Mouse (Mus musculus) olfactory bulb, adult 2 months (tissue): ENCODE results near the gene Tmem214.

Experiments used
- CTCF ChIP-seq: fragments of 200-500 bp; IDR thresholded peaks from 2 replicates; pipeline ENCODE4 v1.5.1; 2012; ENCODE audit warnings: low read depth, mild to moderate bottlenecking, low read length, moderate library complexity; ENCODE audit not compliant: insufficient read depth
- POLR2A ChIP-seq: fragments of 200-500 bp; IDR thresholded peaks from 2 replicates; pipeline ENCODE4 v1.6.1; 2012; ENCODE audit warnings: mild to moderate bottlenecking, low read depth, low read length, moderate library complexity; ENCODE audit not compliant: insufficient read depth

DNA sequence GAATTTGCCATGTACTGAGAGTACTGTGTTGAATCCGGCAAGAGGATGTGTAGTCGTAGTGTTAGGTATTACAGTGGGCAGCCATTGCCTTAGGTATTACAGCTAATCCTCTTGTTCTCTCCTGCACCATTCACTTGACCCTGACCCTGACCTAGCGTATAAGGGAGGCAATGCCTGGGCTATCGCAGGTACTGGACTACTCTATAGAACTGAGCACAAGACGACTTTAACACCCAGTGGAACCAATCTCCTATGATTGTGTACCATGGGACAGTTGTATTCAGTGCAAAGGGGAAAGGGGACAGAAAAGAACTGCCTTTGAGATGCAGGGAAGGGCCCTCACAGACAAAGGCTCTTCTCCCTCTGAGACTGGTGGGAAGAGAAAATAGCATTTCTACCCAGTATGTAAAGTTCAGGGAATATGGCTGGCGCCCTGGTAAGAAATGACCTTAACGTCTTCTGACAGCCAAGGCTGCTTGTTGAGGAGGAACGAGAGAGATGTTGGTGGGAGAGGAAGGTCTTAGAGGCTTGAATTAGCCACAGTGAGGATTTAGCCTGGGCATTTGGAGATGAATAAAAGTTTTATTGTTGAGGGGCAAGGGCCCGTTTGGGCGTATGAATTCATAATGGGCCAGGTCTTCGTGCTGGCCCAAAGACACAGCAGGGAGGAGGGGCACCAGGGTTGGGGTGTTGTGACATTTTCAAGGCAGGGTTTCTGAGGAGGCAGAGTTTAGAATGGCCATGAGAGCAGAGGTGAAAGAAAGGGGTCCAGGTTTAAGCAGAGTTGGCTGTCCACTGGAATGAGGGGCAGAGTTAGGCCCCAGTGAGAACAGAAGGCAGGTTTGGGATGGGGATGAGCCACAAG lies 43.5 kb upstream of the Tmem214 start:
- no peak for TF ChIP-seq POLR2A
- no peak for TF ChIP-seq CTCF
